Mouse (Mus musculus) left cerebral cortex, adult 18-20 months (tissue): ENCODE data around the gene Actg2. TPM values are rescaled to one million over a fixed set of nuclear protein-coding genes. Genes with fewer than 3 reads are reported as not detected.
A peak's percentile ranks its signal among the peaks of the same experiment; 100 is the strongest.
"Not testable (repeated sequence)": the region's sequence is repeated elsewhere in the genome, so short reads cannot be mapped to it uniquely, and the experiment has no call there.

Source experiments
- DNase-seq, 2 experiments: peaks; one replicate each; pipeline ENCODE4 v3.0.0; 2021 to 2022; ENCODE audit warnings: low spot score in 2 of 2, mixed read lengths in 1 of 2
- long read RNA-seq, 2 experiments: library from polyadenylated mRNA; stranded (forward); transcript quantifications; one replicate each; pipeline ENCODE4 v2.0.0; 2021
- total RNA-seq, 2 experiments: library from RNA; stranded (reverse); gene quantifications; 2 replicates each; pipeline ENCODE4 v1.2.3; 2021

The Actg2 gene
- under 1 TPM in 1 of 2 experiments, not detected in 1; 0.37 TPM for total RNA-seq
- long read RNA-seq, experiment 1 = 0 reads
- long read RNA-seq, experiment 2 = 0 reads

DNA sequence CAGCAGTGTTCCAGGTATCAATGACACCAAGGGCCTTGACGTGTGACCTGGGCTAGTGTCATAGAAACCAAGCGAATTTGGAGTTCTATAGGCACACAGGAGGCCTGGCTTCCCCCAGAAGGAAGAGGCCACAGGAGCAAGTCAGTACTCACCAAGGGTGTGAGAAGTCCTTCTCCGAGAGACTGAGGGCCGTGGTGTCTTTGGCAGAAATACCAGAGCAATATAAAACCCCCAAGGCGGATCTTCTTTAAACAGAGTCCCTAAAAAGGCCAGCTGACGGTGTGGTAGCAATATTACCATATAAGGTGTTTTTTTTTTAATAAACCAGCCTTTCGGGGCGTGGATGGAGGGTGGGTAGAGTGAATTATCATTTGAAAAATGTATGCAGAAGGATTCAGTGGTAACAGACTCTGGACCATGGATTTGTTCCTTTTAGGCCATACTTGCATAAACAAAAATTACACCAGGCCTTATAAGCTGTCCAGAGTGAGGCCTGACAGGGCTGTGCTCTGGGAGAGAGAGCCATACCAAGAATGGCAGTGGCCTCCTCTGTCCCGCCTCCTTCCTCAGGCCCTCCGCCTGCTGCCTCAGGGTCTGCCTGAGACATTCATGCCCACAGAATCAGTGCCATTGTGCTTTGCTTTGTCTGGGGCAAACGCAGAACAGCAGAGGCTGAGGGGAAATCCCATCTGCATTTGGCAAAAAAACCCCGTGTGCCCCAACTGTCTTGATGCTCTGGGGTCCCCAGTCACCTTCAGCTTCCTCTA is at the start of gene Actg2:
Actg2 (minus strand) TSS at position 238 of the 767 bp plus-strand sequence.
- DNase-seq = no peak

DNA sequence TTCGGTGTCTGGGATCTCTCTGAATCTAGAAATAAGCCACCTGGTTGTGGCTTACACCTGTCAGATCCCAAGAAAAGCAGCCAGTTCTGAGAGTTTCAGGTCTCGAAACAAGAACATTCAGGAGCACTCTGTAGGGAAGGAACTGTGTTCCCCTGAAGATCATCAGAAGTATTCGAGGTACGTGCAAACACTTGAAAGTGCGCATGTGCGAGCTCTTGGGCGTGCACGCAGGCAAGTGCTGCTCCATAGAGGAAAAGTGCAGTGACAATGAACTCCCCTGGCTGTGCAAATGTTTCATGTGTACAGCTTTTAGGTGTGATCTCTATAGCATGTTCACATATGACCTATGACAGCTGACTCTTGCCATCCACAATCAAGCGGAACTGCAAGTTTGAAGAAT is 49.3 kb upstream of the Actg2 start:
- DNase-seq = not testable (repeated sequence)

DNA sequence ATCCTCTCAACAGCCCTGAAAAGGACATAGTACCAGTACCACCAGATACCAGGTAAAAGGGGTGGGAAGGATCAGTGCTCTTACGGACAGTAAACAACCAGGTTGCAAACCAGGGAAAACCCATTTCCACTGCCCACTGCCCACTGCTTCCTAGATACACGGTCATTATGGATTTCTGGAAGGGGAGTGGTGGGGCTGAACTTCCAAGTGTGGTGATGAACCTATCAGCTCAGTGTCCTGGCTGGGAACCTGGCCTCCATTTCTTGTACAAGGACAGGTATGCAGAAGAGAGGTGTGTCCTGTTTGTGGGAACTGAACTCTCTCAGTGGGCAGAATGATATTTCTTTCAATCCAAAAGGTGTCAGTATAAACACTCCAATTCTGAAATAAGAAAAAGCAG is 47.5 kb upstream of the Actg2 start:
- no peak for DNase-seq

DNA sequence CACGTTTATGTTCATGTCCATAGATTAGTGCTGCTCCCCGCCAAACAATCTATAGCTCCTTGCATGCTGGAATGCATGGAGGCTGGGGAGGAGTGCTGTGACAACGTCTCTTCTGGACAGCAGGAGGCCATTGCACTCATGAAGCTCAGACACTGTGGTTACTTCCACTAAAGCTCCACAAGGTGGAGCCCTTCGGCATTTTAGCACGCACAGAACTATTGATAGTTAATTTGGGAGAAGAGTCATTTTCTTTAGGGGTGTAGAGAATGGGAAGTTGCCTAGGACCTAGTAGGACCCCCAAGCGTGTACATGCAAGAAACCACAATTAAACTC is 46.8 kb upstream of the Actg2 start:
- DNase-seq = peak; percentile 33 to 36

DNA sequence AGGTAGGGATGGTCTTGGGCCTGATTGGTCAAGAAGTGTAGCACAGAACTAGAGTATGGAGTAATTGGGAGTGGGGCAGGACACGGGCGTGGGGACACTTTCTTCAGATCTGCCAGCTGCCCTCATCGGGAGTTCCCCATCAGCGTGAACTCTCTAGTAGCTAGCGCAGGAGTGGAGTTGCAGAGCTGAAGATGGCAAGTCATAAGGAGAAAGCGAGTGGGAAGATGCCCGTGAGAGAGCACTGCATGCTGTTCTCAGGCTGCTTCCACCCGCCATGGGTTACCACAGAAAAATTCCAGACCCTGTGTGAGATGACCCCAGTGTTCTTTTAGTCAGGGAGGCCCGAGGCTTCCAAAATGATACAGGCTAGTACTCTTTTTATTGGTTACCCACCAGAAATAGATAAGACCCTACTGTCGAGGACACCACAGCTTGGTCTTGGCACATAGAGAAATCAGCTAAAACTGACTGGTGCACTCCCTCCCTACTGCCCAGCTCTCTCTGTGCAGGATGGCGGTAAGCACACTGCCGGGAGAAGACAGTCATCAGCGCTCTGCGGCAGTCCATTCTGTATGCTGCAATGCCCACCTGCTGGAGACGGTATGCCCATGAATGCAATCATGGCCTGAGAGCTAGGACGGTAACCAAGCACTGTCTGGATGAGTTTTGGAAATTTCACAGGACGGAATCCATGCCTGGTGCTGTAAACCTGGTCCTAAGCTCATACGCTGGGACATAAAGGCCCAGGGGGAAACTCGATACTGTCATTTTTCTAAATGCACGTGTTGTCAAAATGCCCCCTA is 46.3 kb upstream of the Actg2 start:
- no peak for DNase-seq

DNA sequence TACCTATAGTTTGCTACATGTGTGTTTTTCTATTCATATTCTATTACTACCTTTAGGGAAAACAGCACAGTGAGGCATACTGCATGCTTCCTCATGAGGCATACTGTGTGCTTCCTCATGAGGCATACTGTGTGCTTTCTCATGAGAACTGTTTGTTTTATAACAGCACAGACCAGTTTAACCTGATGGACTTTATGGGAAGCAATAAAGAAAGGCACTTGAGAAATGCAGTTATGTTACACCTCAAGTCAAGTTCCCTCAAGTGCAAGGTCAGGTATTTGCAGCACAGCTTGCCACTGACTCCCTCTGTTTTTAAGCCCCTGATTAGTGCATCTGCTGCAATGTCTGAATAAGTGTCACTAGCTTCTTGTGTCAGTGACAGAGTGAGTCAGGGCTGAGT is 41.5 kb upstream of the Actg2 start:
- DNase-seq = no peak

DNA sequence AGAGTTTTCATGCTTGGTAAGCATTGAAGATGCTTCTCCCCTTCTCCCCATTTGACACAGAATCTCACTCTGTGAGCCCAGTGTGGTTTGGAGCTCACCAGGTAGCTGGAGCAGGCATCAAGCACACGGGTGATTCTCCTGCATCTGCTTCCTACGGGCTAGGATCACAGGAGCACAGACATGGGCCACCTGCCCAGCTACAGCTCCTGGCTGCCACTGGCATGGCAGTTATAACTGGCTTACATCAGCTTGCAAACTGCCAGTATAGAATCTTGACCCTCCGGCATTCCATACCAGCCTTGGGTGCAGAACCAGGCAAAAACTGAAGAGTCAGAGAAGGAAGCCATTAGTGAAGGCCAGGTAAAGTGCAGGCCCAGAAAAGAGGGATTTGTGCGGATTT is 39.5 kb upstream of the Actg2 start:
- DNase-seq = no peak

DNA sequence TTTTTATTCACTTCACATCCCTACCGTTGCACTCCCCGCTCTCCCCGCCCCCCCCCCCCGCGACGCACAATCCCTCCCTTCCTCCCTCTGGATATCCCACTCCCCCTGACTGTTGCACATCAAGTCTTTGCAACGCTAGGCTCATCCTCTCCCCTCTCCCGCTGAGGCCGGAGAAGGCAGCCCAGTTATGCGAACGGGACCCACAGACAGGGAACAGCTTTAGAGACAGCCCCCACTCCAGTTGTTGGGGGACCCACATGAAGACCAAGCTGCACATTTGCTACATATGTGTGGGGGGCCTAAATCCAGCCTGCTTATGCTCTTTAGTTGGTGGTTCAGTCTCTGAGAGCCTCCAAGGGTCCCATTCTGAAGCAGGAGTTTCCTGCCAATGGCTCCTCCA is 36.6 kb upstream of the Actg2 start, which contains the start of gene Stambp:
Stambp (minus strand) TSS at position 59 of the 400 bp plus-strand sequence.
- peak in 1 of 2 experiments; percentile 11 for DNase-seq

DNA sequence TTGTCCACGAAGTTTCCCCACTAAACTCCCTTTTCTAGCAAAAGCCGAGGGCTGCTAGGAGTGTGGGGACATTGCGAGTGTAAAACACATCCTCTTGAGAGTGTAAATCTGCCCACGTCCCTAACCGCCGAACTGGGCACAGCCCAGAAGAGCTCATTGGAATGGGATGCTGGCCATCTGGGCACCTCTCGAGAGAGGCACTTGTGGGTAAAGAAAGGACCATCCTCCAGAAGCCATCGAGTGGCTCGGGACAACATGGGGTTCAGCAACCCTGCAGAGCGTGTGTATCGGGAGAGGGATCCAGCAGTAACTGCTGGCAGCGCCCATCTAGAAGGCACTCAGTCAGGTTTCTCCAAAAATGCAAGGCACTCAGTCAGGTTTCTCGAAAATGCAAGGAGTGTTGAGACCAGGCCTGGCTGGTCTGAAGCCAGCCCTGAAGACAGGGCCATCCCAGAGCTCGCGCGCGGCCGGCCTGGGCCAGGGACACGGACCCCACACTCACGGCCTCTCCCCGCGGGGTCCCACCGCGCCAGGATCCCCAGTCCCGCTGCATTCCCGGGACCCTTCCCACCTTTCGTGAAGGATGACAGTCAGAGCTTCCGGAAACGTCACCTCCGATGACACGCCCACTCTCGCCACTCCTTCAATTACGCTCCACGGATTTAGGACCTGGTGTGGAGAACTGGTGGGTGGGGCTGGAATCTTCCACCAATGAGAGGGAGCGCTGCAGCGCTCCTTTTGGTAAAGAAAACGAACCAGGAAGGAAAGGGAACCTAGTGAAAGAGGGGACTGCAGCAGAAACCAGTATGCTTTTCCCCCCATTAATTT is 36.0 kb upstream of the Actg2 start:
- DNase-seq = peak; percentile 90 to 91

DNA sequence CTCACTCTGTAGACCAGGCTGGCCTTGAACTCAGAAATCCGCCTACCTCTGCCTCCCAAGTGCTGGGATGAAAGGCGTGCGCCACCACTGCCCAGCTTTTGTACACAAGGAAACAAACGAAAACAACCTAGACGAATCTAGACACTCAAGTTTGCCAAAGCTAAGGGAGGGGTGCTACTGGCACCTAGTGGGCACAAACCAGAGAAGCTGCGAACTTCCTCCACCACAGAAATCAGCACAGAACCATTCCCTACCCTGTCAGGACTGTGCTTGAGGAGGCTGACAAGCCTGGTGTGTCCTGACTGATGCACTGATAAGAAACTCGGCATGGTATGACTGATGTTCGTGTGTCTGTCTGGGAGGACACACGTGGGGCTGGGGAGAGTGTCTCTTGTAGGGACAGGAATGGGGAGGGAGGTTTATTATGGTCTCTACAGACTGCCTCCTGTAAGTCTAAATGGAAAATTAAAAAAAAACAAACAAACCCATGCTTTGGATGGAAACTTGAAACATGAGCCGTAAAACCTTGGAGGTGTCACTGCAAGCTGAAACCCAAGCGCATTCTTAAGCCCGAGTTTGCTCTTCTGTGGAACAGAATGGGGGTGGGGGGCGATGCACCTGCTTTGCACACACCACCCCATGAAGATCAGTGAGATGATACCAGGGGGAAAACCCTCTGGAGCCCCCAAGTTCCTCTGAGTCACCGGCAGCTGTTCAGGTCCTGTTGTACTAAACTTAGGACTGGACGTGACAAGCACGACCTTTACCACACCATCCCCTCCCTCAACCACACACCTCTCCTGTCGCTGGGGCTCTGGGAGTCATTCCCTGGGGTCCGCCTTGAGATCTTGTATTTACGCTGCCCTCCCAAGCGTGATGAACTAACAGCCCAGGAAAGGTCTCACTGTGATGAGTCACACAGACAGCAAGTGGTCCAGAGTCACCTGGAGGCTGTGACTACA is 33.1 kb upstream of the Actg2 start:
- no peak for DNase-seq

DNA sequence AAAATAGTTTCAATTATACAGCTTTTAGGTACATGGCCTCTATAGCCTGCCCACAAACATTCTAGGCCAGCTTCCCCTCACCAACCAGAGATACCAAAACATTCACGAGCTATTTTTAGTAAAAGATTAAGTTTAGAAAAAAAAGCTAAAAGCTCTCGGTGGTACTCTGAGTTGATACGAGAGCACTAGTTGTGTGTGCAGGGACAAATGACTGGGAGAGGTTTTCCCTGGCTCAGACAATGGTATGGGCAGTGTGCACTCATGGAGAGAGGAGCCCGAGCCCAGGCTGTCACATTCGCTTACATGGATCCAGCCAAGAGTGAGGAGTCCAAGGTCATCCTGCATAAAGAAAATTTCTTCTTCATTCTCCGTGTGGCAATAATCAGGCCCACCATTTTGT is 19.9 kb upstream of the Actg2 start:
- DNase-seq = no peak

DNA sequence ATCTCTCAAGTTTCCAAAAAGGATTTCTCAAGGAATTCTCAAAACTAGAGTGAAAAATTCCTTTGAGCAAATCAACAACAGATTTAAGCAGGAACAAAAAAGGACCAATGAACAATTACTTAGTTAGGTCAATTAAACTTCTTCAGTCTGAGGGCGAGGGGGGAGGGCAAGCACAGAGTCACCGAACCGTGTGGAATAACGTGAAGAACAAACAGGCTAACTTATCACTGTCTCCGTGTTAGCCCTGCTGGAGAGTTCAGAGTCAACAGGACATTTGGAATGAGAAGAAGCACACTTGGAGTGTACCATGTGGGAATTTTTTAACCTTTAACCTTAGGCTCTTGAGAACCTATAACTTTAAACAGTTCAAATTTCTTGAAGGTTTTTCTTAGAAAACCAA is 12.3 kb upstream of the Actg2 start:
- no peak for DNase-seq

DNA sequence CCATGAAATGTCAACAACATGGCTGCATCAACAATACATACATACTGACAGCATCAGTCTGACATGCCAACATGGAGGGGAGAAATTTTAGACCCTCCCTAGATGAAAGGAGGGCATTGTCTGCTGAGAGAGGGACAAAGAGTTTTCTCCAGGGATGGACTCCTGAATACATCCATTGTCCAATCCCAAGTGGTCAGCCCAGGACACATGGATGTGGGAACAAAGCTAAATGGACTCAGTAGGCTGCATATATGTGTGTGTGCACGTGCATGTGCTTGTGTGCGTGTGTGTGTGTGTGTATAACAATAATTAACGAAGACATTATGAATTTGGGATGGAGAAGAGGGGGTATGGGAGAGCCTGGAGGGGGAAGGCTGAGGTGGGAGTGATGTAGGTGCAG is 9.7 kb upstream of the Actg2 start:
- no peak for DNase-seq

DNA sequence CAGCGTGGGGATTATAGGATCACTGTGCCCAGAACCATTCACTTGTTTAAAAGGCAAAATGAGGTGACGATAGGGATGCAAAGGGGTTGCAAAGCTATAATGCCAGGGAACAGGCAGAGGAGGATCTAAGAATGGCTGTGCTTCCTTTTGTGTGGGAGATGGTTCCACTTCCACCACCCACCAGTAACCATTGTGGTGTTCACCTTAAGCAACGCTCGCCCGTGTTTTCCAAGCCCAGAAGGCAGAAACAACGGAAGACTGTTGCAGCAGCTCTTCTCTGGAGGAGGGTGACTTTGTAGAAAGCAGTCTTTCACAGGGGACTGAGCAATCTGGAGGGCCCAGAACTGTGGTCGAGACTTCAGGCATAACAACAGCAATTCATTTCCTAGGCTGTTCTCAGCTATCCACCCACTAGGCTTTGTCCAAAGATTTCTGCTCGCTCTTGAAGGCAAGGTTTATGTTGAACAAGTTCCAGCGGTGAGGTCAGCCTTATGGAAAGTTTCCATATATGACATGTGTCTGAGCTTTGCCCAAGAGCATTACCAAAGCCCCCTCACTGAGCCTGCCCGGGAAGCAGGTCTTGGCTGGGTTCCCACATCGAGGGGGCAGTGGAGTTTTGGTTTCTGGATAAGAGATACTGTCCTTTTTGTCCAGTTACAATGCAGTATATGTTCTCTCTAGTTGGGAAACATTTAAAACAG is 5.8 kb upstream of the Actg2 start:
- peak; percentile 39 to 55 for DNase-seq

DNA sequence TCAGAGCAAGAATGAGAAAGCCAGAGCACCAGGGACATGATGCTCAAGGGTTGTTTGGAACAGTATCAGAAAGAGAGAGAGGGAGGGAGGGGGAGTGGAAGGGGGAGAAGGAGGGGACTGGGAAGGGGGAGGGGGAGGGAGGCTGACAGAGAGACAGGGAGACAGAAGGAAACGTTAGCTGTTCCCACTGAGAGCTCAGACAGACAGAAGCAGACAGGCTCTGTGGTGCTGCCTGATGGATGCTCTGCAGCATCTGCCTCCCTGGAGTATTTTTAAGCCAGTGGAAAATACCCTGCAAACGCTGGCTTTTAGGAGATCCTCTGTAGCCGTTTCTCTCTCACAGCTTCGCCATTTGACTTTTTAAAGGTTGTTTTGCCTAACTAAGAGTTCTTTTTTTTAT is 4.0 kb upstream of the Actg2 start:
- DNase-seq = peak; percentile 24 to 40

DNA sequence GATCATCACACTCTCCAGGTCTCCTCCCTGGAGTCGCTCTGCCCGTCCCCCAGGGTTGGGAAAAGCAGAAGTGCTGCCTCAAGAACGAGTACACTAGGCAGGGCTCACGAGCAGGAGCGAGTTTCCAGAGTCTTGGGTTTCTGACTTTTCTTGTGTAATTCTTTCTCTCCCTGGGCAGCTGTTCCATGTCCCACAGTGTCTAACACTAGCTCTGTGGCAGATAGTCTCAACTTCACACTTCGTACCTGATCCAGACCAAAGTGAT is 662 bp upstream of the Actg2 start:
- DNase-seq = no peak

DNA sequence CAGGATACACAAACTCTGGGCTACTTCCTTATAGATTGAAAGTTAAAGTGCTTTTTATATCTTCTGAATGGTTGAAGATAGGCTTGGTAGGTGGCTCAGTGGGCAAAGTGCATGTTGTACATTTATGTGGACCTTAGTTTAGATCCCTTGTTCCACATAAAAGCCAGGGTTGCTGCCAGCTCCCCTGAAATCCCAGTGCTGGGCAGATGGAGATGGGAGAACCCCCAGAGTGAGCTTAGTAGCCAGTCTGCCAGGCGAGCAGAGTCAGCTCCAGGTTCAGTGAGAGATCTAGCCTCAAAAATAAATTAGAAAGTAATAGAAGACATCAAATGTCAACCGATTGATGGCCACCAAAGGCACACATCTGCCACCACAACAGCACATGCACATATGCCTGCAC is 3.5 kb downstream of the Actg2 start:
- DNase-seq = no peak

DNA sequence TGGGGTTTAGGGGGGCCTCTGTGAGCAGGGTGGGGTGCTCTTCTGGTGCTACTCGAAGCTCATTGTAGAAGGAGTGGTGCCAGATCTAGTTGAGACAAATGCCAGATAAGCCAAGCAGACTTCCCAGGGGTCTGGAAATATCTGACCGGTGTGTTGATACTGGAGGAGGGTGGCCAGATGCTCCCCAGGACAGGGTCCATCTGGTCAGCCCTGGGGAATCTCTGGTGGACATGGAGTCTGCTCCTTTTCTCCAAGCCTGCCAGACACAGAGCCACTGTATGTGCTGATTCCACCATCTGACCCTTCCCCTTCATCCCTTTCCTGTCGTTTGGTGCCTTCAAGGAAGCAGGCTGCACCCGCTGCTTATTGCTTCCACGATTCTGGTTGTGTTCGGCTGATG is 12.9 kb downstream of the Actg2 start:
- DNase-seq = no peak

DNA sequence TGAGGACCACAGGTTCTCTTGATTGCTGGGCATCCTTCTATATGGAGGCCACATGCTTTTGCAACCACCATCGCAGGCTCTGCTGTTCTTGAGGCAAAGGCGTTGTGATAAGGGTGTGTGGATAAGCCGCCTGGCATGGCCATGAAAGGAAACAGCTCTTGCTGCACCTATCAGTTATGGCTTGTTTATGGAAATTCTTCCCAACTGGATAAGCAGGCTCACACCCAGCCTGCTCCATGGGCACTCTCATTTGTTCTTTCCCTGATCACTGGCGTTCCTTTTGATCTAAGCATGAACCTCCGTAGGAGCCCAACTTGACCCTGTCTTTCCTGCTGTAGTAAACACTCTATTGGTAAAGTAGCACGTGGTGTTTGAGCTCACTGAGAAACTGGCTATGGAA is 14.3 kb downstream of the Actg2 start:
- DNase-seq = no peak

DNA sequence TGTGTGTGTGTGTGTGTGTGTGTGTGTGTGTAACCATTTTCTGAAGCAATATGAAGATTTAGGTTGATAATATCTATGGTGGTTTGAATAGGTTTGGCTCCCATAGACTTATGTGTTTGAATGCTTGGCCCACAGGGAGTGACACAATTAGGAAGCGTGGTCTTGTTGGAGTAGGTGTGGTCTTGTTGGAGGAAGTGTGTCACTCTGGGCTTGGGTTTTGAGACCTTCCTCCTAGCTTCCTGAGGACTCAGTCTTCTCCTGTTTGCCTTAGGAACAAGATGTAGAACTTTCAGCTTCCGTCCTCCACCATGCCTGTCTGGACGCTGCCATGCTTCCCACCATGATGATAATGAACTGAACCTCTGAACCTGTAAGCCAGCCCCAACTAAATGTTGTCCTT is 17.4 kb downstream of the Actg2 start:
- DNase-seq = no peak
